Mouse (Mus musculus) hindbrain, embryonic 14.5 days (tissue): Measurements from ENCODE around the gene Vwa5b2. TPM values are rescaled to one million over a fixed set of nuclear protein-coding genes. Genes with fewer than 3 reads are reported as not detected.
A peak's percentile ranks its signal among the peaks of the same experiment; 100 is the strongest.

Experiments used
- ATAC-seq: fragments of 200-750 bp; cut with Nextera tagmentation; 2 replicates; pipeline ENCODE4 v1.8.0; 2017; ENCODE audit warnings: moderate number of reproducible peaks, mild to moderate bottlenecking, moderate TSS enrichment, moderate library complexity; ENCODE audit not compliant: low FRiP score
- DNase-seq: peaks from one replicate; pipeline ENCODE4 v3.0.0-alpha.2; 2015; ENCODE audit warnings: low spot score
- H3K27ac ChIP-seq: fragments of 300-500 bp; sonication (generic); 2 replicates; pipeline ENCODE4 v1.5.1; 2014; ENCODE audit warnings: mild to moderate bottlenecking, moderate library complexity
- H3K27me3 ChIP-seq: fragments of 300-500 bp; sonication (generic); 2 replicates; pipeline ENCODE4 v1.6.1; 2014; ENCODE audit warnings: mild to moderate bottlenecking, low read length, mixed read lengths; ENCODE audit not compliant: control insufficient read depth, insufficient read depth
- H3K36me3 ChIP-seq: fragments of 300-500 bp; sonication (generic); replicated peaks from 2 replicates; pipeline ENCODE4 v1.6.1; 2014; ENCODE audit not compliant: control insufficient read depth, insufficient read depth
- H3K4me1 ChIP-seq: fragments of 300-500 bp; sonication (generic); replicated peaks from 2 replicates; pipeline ENCODE4 v1.6.1; 2014; ENCODE audit warnings: antibody characterized with exemption, low read length, mixed read lengths; ENCODE audit not compliant: control insufficient read depth, insufficient read depth
- H3K4me2 ChIP-seq: fragments of 300-500 bp; sonication (generic); replicated peaks from 2 replicates; pipeline ENCODE4 v1.6.1; 2014; ENCODE audit warnings: mild to moderate bottlenecking, moderate library complexity
- H3K4me3 ChIP-seq: fragments of 300-500 bp; sonication (generic); replicated peaks from 2 replicates; pipeline ENCODE4 v1.5.1; 2014; ENCODE audit warnings: mild to moderate bottlenecking, low read length
- H3K9ac ChIP-seq: fragments of 300-500 bp; sonication (generic); 2 replicates; pipeline ENCODE4 v1.6.1; 2014
- H3K9me3 ChIP-seq: fragments of 300-500 bp; sonication (generic); 2 replicates; pipeline ENCODE4 v1.6.1; 2016; ENCODE audit warnings: low read length; ENCODE audit not compliant: control insufficient read depth
- WGBS: fragments of 180-500 bp; shearing (Covaris S2); extraction: QIAGEN DNeasy Blood & Tissue Kit; methylation state at CpG from one replicate; pipeline ENCODE4 v1.1.7; 2014; 5-methylcytosine and 5-hydroxymethylcytosine counted together
- polyA plus RNA-seq: library from polyadenylated mRNA; unstranded; fragments of >200 nt; fragmentation: Nextera tagmentation; extraction: Ambion mirVana; gene quantifications from 2 replicates; pipeline ENCODE4 v1.2.1, GENCODE M21; 2014

The Vwa5b2 gene
- polyA plus RNA-seq, 1 experiment from 2014 or later = 24.4 TPM

DNA sequence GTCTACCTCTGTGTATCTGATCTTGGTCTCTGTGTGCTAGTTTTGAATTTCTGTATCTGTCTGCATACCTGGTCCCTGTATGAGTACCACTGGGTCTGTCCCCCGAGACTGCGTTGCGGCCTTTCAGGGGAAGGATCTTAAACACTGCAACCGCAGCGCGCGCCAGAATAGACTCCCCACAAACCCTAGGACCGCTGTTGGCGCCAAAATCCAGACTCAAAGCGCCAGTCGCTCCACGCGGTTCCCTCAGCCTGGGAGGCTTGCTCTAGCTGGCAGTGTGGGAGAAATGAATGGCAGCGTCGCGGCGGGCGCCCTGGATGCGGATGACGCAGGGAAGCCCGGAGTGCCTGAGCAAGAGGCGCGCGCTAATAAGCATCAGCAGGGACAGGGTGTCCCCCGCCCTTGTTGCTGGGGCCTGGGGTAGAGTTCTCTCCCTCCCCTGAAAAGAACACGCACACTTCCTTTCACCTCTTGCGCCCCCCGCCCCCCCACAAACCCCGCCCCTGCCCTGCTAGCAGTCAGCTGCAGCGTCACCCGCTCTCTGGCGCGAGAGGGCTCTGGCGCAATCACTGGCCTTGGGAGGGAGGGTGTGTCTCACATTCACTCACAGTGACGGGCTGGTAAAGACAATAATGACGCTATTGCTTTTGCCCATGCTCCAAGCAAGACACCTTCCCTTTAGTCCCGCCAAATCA, 32.9 kb downstream of the Vwa5b2 start:
- peak overlapping the region; percentile 95 for H3K27ac ChIP-seq
- ATAC-seq (peak; percentile 71), DNase-seq (peak; percentile 72)
- peak overlapping the region; percentile 90 for H3K9ac ChIP-seq
- peaks cover 12% of the 10 kb centered on the region for H3K4me1 ChIP-seq
- H3K4me3 ChIP-seq = peak overlapping the region; percentile 80
- H3K36me3 ChIP-seq = 0 out of 2 replicates have a peak, but pooled peaks cover 8% of the 10 kb centered on the region
- 1% methylated on average over 34 of the region's 37 CpGs for WGBS
- H3K9me3 ChIP-seq = no peaks in the 10 kb centered on the region
- no peaks in the 10 kb centered on the region for H3K27me3 ChIP-seq
- H3K4me2 ChIP-seq = peak overlapping the region; percentile 94

DNA sequence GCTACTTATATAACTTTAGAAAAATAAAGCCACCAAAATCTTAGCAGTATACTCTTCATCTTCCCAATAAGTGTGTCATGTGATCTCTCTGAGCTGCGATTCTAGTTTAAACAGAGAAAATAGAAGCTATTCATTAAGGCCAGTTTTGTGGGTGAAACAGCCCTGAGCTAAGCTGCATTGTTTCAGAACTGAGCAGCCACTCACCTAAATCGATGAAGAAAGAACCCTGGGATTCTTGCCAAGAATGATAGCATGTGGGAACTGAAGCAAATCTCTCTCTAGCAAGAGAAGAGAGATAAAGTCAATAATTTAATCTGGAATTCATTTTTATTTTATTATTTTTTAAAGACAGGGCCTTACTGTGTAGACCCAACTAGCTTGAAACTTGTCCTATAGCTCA, 33.9 kb downstream of the Vwa5b2 start:
- Histone ChIP-seq H3K4me1 (peaks cover 12% of the 10 kb centered on the region), H3K27me3 (no peaks in the 10 kb centered on the region), H3K9ac (no peak overlapping the region), H3K4me3 (no peak overlapping the region), H3K27ac (peak overlapping the region; percentile 95; the same call in 1 of the 2 replicates), H3K9me3 (no peaks in the 10 kb centered on the region), H3K4me2 (peak overlapping the region; percentile 94; the same call in 1 of the 2 replicates), H3K36me3 (no peaks in the 10 kb centered on the region)
- DNase-seq = no peak
- WGBS = 38% methylated on average over 2 of the region's 2 CpGs
- no peak for ATAC-seq

DNA sequence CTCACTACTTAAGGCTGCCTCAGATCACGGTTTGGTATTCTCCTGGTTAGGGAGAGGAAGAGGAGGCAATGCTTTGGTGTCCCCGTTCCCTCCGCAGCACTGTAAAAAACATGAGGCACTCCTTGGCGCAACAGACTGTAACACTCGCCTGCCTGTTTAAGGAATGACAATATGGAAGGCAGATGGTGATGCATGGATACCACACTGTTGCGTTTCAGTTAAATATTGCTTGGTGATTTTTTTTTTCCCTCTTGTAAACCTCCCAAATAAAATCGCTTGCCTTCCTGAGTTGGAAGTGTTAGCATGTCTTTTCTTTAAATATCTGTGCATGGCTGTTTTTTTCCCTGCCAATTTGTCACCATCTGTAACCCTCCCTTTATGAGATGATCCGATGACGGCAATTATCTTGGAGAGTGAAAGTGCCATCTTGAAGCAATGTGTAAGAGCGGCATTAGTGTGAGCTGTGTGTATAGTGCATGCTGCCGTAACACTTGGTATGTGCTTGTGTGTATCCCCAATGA, 39.7 kb downstream of the Vwa5b2 start:
- Histone ChIP-seq H3K4me1 (peaks cover 7% of the 10 kb centered on the region; the same call in 1 of the 2 replicates), H3K4me3 (peak overlapping the region; percentile 64), H3K36me3 (peaks cover 16% of the 10 kb centered on the region), H3K27me3 (no peaks in the 10 kb centered on the region), H3K9me3 (no peaks in the 10 kb centered on the region), H3K4me2 (peak overlapping the region; percentile 96), H3K9ac (no peak overlapping the region), H3K27ac (no peak overlapping the region)
- no peak for ATAC-seq
- 46% methylated on average over 11 of the region's 11 CpGs for WGBS
- DNase-seq = no peak

DNA sequence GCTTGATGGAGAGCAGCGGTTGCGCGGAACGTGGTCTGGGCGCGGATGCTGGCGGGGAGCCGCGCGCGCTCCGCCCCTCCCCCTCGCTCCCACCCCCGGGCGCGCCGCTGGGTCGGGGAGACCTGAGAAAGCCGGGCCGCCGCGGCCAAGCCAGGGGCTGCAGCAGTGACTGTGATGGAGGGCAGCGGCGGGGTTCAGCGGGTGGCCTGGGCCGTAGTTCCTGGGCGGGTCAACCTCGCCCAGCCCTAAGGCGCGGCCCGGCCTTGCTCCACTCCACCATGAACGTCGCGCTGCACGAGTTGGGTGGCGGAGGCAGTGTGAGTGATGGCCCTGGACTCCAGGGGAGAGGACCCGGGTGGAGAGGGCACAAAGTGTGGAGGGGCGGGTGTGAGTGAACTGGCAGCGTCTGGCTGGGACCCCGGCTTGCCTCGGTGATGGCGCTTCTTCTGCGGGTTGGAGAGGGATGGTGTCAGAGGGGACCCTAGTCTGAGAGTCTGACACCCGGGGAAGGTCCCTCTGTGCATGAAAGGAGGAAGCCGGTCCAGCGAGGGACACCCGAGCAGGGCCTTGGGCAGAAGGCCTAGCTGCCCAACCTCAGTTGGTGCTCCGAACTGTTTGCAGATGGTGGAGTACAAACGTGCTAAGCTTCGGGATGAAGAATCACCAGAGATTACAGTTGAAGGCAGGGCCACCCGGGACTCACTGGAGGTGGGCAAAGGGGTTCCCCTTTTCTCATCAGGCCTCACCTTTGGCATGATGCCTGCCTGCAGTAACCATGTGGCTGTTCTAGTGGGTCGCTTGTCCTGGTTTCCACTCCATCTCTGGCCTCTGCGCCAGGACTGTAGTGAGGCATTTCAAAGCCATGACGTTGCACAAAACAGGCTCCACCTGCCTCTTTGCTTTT, 40.7 kb downstream of the Vwa5b2 start, which contains the start of gene Ece2:
Gene Ece2, plus strand, starts transcription at position 98 of the 904 bp plus-strand sequence.
- Histone ChIP-seq H3K9ac (peak within 1 kb of the TSS; percentile 79), H3K27ac (0 out of 2 replicates have a peak within 1 kb of the TSS, but pooled peaks have one; percentile 39), H3K27me3 (no peaks in the 10 kb centered on the region), H3K36me3 (peaks cover 16% of the 10 kb centered on the region), H3K4me2 (peak within 1 kb of the TSS; percentile 96), H3K4me1 (peaks cover 7% of the 10 kb centered on the region; the same call in 1 of the 2 replicates), H3K4me3 (peak within 1 kb of the TSS; percentile 64), H3K9me3 (no peaks in the 10 kb centered on the region)
- DNase-seq (peak; percentile 45), ATAC-seq (peak; percentile 73)
- 6% methylated on average over 51 of the region's 54 CpGs for WGBS

DNA sequence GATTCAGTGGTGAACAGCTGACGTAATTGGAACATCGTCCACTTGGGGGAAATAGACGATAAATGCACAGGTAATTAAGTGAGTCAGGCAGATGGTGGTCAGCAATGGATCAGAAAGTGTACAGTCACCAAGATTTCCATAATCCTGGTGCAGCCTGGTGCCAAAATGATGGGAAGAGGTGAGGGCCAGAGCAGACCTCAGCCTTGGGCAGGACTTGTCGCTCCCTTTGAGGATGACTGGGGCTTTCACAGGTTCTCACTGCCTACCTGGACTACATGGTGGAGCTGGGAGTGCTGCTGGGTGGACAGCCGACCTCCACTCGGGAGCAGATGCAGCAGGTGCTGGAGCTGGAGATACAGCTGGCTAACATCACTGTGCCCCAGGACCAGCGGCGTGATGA, 48.1 kb downstream of the Vwa5b2 start:
- WGBS = 82% methylated on average over 8 of the region's 8 CpGs
- peaks cover 21% of the 10 kb centered on the region for H3K36me3 ChIP-seq
- no peaks in the 10 kb centered on the region for H3K9me3 ChIP-seq
- H3K4me3 ChIP-seq = no peak overlapping the region
- DNase-seq (no peak), ATAC-seq (no peak)
- H3K27ac ChIP-seq = no peak overlapping the region
- no peaks in the 10 kb centered on the region for H3K4me1 ChIP-seq
- no peak overlapping the region for H3K9ac ChIP-seq
- no peak overlapping the region for H3K4me2 ChIP-seq
- no peaks in the 10 kb centered on the region for H3K27me3 ChIP-seq

DNA sequence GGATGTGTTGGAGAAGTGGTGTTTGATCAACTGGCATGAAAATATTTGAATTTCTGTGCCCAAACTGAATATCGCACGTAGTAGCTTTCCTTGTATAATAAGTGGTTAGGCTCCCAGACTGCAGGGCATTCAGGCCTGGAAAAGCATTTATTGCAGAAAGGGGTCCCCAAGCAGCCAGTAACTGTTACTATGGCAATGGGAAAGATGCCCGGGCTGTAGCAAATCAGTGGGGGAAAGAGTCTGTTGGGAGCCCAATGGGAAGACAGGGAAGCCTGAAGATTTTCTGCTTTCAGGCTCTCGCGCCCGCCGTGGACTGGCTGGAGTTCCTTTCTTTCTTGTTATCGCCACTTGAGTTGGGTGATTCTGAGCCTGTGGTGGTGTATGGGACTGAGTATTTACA, 49.1 kb downstream of the Vwa5b2 start:
- no peak overlapping the region for H3K4me2 ChIP-seq
- peaks cover 13% of the 10 kb centered on the region for H3K36me3 ChIP-seq
- no peaks in the 10 kb centered on the region for H3K4me1 ChIP-seq
- H3K27me3 ChIP-seq = no peaks in the 10 kb centered on the region
- ATAC-seq (peak; percentile 47; the same call in 1 of the 2 replicates), DNase-seq (peak; percentile 40)
- no peak overlapping the region for H3K4me3 ChIP-seq
- no peaks in the 10 kb centered on the region for H3K9me3 ChIP-seq
- H3K9ac ChIP-seq = no peak overlapping the region
- 68% methylated on average over 8 of the region's 8 CpGs for WGBS
- H3K27ac ChIP-seq = 0 out of 2 replicates have a peak overlapping the region, but pooled peaks have one; percentile 7

DNA sequence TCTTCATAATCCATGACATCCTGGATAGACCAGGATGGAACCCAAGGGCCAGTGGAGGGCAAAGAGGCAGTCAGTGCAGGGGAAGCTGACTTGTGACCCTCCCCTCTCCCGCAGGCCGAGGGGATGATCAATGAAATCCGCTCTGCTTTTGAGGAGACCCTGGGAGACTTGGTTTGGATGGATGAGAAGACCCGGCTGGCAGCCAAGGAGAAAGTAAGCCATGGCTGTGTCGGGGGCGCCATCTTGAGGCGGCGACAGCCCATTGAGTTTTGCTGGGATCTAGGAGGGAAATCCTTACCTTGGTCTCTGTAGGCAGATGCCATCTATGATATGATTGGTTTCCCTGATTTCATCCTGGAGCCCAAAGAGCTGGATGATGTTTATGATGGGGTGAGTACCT, 52.9 kb downstream of the Vwa5b2 start:
- no peak overlapping the region for H3K4me2 ChIP-seq
- DNase-seq = peak; percentile 76
- WGBS = 2% methylated on average over 8 of the region's 8 CpGs
- H3K27me3 ChIP-seq = no peaks in the 10 kb centered on the region
- H3K27ac ChIP-seq = no peak overlapping the region
- H3K4me1 ChIP-seq = no peaks in the 10 kb centered on the region
- ATAC-seq = peak; percentile 52; the same call in 1 of the 2 replicates
- H3K9ac ChIP-seq = no peak overlapping the region
- H3K9me3 ChIP-seq = no peaks in the 10 kb centered on the region
- peaks cover 13% of the 10 kb centered on the region for H3K36me3 ChIP-seq
- H3K4me3 ChIP-seq = no peak overlapping the region

DNA sequence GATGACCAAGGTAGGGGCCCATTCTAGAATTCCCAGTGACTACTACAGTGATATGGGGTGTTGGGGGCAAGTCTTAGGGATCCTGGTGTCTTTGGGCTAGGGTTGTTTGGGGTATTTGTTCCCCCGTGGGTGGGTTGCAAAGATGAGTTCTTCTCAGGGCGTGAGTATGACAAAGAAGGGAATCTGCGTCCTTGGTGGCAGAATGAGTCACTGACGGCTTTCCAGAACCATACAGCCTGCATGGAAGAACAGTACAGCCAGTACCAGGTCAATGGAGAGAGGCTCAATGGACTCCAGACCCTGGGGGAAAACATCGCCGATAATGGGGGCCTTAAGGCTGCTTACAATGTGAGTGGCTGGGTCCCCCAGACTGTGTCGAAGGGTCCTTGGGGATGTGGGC, 54.6 kb downstream of the Vwa5b2 start:
- H3K27me3 ChIP-seq = no peaks in the 10 kb centered on the region
- H3K4me3 ChIP-seq = no peak overlapping the region
- no peak for ATAC-seq
- DNase-seq = no peak
- H3K4me2 ChIP-seq = no peak overlapping the region
- no peaks in the 10 kb centered on the region for H3K4me1 ChIP-seq
- no peak overlapping the region for H3K9ac ChIP-seq
- H3K9me3 ChIP-seq = no peaks in the 10 kb centered on the region
- H3K27ac ChIP-seq = no peak overlapping the region
- WGBS = 95% methylated on average over 7 of the region's 7 CpGs
- peaks cover 8% of the 10 kb centered on the region; the same call in 1 of the 2 replicates for H3K36me3 ChIP-seq
